Mouse (Mus musculus): Measurements from ENCODE around the gene Nek7.

DNA sequence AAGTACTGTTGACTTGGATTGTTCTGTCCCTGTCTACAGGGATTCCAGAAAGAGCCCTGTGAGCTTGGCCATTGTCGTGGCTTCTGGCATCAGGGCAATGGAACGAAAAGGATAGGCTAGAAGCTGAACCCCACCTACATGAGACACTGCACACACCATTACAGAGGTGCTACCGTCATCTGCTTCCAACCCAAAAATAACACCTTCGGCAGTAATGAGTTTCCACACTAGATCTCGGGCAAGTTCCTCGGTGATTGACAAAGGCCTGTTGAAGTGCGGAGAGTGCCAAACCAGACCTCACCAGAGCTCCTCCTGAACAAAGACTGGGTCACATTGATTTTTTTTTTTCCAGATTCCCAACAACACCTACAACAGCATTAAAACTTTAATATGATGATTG, 40.7 kb downstream of the Nek7 start:
- TF ChIP-seq CTCF (IDR thresholded peaks at IDR 0.05; ENCODE audit: borderline replicate concordance, insufficient read depth, low read depth, low read length), result no peak
- no peak for TF ChIP-seq POLR2A (IDR thresholded peaks at IDR 0.05; ENCODE audit: borderline replicate concordance, insufficient read depth, low read length)
